Mouse (Mus musculus): Measurements from ENCODE around the gene Mrtfb.

DNA sequence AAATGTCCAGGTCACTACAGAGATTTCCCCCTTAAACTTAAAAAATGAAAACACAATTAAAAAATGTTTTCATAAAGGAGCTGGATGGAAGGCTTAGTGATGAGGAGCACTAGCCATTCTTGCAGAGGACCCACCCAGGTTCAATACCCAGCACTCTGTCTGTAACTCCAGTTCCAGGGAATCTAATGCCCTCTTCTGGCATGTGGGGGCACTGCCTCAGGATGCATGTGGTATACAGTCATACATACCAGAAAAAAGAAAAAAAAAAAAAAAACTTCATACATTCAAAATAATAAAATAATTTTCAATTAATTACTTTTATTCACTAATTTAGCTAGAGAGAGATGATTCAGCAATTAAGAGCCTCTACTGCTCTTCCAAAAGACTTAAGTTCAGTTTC is 95.0 kb downstream of the Mrtfb start:
- TF ChIP-seq CTCF (conservative IDR thresholded peaks at IDR 0.05; ENCODE audit: low read length), result peak; percentile 36
- TF ChIP-seq POU5F1 (IDR thresholded peaks at IDR 0.05; ENCODE audit: borderline replicate concordance, low read length), result no peak
